ENCODE assay signal across 8 mouse cellular contexts in the genomic region with DNA sequence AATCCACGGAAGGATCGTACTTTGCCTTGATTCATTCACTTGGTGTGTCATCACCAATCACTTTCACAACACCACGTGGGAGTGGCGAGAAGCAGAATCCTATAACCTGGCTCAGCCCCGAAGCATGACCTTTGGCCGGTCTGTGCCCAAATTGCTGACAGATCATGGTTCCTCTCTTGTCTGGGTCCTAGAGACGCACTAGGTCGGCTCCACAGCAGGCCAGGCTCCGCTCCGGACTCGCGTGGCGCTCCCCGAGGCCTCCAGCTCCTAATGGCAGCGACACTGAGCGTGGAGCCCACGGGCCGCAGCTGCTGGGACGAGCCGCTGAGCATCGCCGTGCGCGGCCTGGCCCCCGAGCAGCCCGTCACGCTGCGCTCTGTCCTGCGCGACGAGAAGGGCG. TPM values are rescaled to one million over a fixed set of nuclear protein-coding genes. Genes with fewer than 3 reads are reported as not detected.
DNase-seq lines count a peak whose midpoint lies in the region; ATAC-seq and TF ChIP-seq lines count a peak whose summit lies in the region.
"Not testable (repeated sequence)": the region's sequence is repeated elsewhere in the genome, so short reads cannot be mapped to it uniquely, and the experiment has no call there.

Gene Acot4, plus strand, starts transcription at position 139 of the 400 bp plus-strand sequence.

- intact Hi-C loops in left cerebral cortex, postnatal 25 days (cut with DNase I), result not testable (repeated sequence)

- H3K4me3 ChIP-seq in heart, embryonic 10.5 days, result peak within 1 kb of the TSS; percentile 62
- H3K4me3 ChIP-seq in intestine, embryonic 16.5 days (ENCODE audit: low read length), result peak within 1 kb of the TSS; percentile 53
- H3K4me3 ChIP-seq in lung, embryonic 16.5 days (ENCODE audit: low read length), result peak within 1 kb of the TSS; percentile 51
- peak within 1 kb of the TSS; percentile 37 for H3K4me3 ChIP-seq in neural tube, embryonic 11.5 days (ENCODE audit: low read depth, low read length)
- peak within 1 kb of the TSS; percentile 44 for H3K4me3 ChIP-seq in thymus, adult 2 months (ENCODE audit: control insufficient read depth, insufficient read depth, low read length)

- H3K9me3 ChIP-seq in heart, embryonic 10.5 days; intestine, embryonic 16.5 days (ENCODE audit: control insufficient read depth, low read length); lung, embryonic 16.5 days (ENCODE audit: control insufficient read depth, low read length); neural tube, embryonic 11.5 days (ENCODE audit: control insufficient read depth, low read length): not testable (repeated sequence)

- TF ChIP-seq CTCF in thymus, adult 2 months (IDR thresholded peaks at IDR 0.05; ENCODE audit: borderline replicate concordance, control insufficient read depth, extremely low read depth, insufficient read depth, low read length, poor library complexity), result not testable (repeated sequence)

- H3K36me3 ChIP-seq in heart, embryonic 10.5 days; intestine, embryonic 16.5 days (ENCODE audit: control insufficient read depth, insufficient read depth, low read length); lung, embryonic 16.5 days (ENCODE audit: control insufficient read depth, insufficient read depth, low read length); neural tube, embryonic 11.5 days (ENCODE audit: control insufficient read depth, insufficient read depth, low read length); thymus, adult 2 months (ENCODE audit: control insufficient read depth, insufficient read depth, low read length): not testable (repeated sequence)

- peak; percentile 24 for DNase-seq in adrenal gland, adult 8-10 months
- DNase-seq in embryo, embryonic 9.5 days (ENCODE audit: extremely low spot score), result peak; percentile 45
- not testable (repeated sequence) for DNase-seq in heart, embryonic 10.5 days (ENCODE audit: low spot score); thymus, adult 2 months
- DNase-seq in left cerebral cortex, postnatal 25 days (ENCODE audit: low spot score in 2 of 2), result peak; percentile 13 to 17
- peak; percentile 17 for DNase-seq in neural tube, embryonic 11.5 days (ENCODE audit: low spot score)

- 6% methylated on average over 32 of the region's 32 CpGs for WGBS in heart, embryonic 10.5 days
- WGBS in intestine, embryonic 16.5 days, result 5% methylated on average over 32 of the region's 32 CpGs
- WGBS in lung, embryonic 16.5 days, result 6% methylated on average over 23 of the region's 32 CpGs
- 13% methylated on average over 16 of the region's 32 CpGs for WGBS in neural tube, embryonic 11.5 days
- 33% methylated on average over 32 of the region's 32 CpGs for WGBS in thymus, adult 2 months

- H3K27ac ChIP-seq in heart, embryonic 10.5 days, result peak within 1 kb of the TSS; percentile 75
- peak within 1 kb of the TSS; percentile 48; the same call in 1 of the 2 replicates for H3K27ac ChIP-seq in intestine, embryonic 16.5 days (ENCODE audit: low read length)
- H3K27ac ChIP-seq in lung, embryonic 16.5 days (ENCODE audit: low read length); neural tube, embryonic 11.5 days (ENCODE audit: low read depth, low read length); thymus, adult 2 months (ENCODE audit: control insufficient read depth, insufficient read depth, low read length): not testable (repeated sequence)

- not testable (repeated sequence) for H3K4me1 ChIP-seq in heart, embryonic 10.5 days; intestine, embryonic 16.5 days (ENCODE audit: control insufficient read depth, insufficient read depth, low read length); lung, embryonic 16.5 days (replicated peaks; ENCODE audit: control insufficient read depth, insufficient read depth, low read length); neural tube, embryonic 11.5 days (ENCODE audit: control insufficient read depth, insufficient read depth, low read length); thymus, adult 2 months (replicated peaks; ENCODE audit: control insufficient read depth, insufficient read depth, low read length)

- H3K4me2 ChIP-seq in intestine, embryonic 16.5 days (ENCODE audit: low read depth, low read length), result peak within 1 kb of the TSS; percentile 71
- peak within 1 kb of the TSS; percentile 76 for H3K4me2 ChIP-seq in lung, embryonic 16.5 days (ENCODE audit: low read depth, low read length)
- H3K4me2 ChIP-seq in neural tube, embryonic 11.5 days (ENCODE audit: low read depth), result peak within 1 kb of the TSS; percentile 55

- peak within 1 kb of the TSS; percentile 71 for H3K9ac ChIP-seq in intestine, embryonic 16.5 days (ENCODE audit: low read depth, low read length)
- peak within 1 kb of the TSS; percentile 67 for H3K9ac ChIP-seq in lung, embryonic 16.5 days (ENCODE audit: low read length)
- H3K9ac ChIP-seq in neural tube, embryonic 11.5 days (ENCODE audit: low read length), result peak within 1 kb of the TSS; percentile 47

- TF ChIP-seq POLR2A in thymus, adult 2 months (IDR thresholded peaks at IDR 0.05; ENCODE audit: control insufficient read depth, extremely low read depth, insufficient read depth, low read length, poor library complexity), result not testable (repeated sequence)

- ATAC-seq in intestine, embryonic 16.5 days, result peak; percentile 86
- peak; percentile 64 for ATAC-seq in lung, embryonic 16.5 days (ENCODE audit: low read depth)
- not testable (repeated sequence) for ATAC-seq in neural tube, embryonic 11.5 days (ENCODE audit: insufficient read depth, low FRiP score, low TSS enrichment)

- not testable (repeated sequence) for H3K27me3 ChIP-seq in heart, embryonic 10.5 days (ENCODE audit: insufficient read depth, poor library complexity, severe bottlenecking); intestine, embryonic 16.5 days (replicated peaks; ENCODE audit: control insufficient read depth, insufficient read depth, low read length); lung, embryonic 16.5 days (ENCODE audit: control insufficient read depth, insufficient read depth, low read depth, low read length); neural tube, embryonic 11.5 days (ENCODE audit: control insufficient read depth, insufficient read depth, low read length); thymus, adult 2 months (ENCODE audit: control insufficient read depth, insufficient read depth, low read length)

RNA-seq across cellular contexts. Expression of gene Acot4, which starts in this region (rescaled TPM):
- 1 to 10 TPM in 2 of 4 experiments, under 1 TPM in 2; 0.56 to 3.5 (median 1.7) TPM for total RNA-seq in adrenal gland, adult 8-10 months (2022)
- polyA plus RNA-seq in heart, embryonic 10.5 days (2016; fragmentation: Nextera tagmentation; extraction: Ambion mirVana), result 0.37 and 0.72 TPM in 2 replicates
- 12.9 and 20.6 TPM in 2 replicates for polyA plus RNA-seq in intestine, embryonic 16.5 days (2015; fragmentation: Nextera tagmentation; extraction: Ambion mirVana)
- total RNA-seq in left cerebral cortex, postnatal 25 days (2021), result 1 to 10 TPM; 2.4 to 3.7 TPM
- polyA plus RNA-seq in lung, embryonic 16.5 days (2015; fragmentation: Nextera tagmentation; extraction: Ambion mirVana), result 0.47 and 0.58 TPM in 2 replicates
- polyA plus RNA-seq in neural tube, embryonic 11.5 days (2014; fragmentation: Nextera tagmentation; extraction: Ambion mirVana), result 0.13 and 0.14 TPM in 2 replicates
- 0.65 and 0.66 TPM in 2 replicates for polyA plus RNA-seq in thymus, adult 2 months (2012; rRNA removed)

Comparison
In these comparisons a context has a peak if more than half of its experiments do, and no peak if none do; other contexts are left out.
1. Peak in ATAC-seq, H3K4me3 ChIP-seq, H3K9ac ChIP-seq and H3K4me2 ChIP-seq in lung, embryonic 16.5 days; RNA of the gene not detected or under 1 TPM.
2. Peak in DNase-seq, H3K4me3 ChIP-seq, H3K9ac ChIP-seq and H3K4me2 ChIP-seq in neural tube, embryonic 11.5 days; RNA of the gene not detected or under 1 TPM.